Comparison of ENCODE assay signal across 24 mouse cellular contexts in the genomic region with DNA sequence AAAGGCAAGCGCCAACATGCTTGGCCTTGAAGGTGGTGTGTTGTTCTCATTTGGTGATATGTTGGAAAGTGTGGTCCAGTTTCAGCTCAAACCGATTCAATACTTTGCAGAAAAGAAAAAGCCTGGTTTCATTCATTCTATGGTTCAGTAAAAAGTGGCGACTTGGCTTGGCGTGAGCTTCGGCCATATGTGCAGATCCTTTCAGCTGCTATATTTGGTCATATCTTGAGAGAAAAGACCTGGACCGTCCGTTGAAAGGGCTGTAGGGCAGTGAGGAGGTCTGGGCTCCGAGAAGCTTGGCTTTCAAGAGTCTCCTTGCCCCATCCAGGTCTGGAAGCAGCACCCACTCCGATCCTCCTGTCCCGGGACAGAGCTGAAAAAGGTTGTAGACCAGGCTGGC. TPM values are rescaled to one million over a fixed set of nuclear protein-coding genes. Genes with fewer than 3 reads are reported as not detected.
DNase-seq lines count a peak whose midpoint lies in the region; ATAC-seq and TF ChIP-seq lines count a peak whose summit lies in the region.
"Had no signal": no experiment of that assay in that cellular context is flagged by ENCODE, and none has a peak within 500 bp of the region (broad histone marks: within the 10 kb centered on the region; RNA-seq: fewer than 3 reads in every experiment).

No protein-coding gene starts in this region.

- peak in 1 of 2 experiments; percentile 59 for DNase-seq in cerebellum, adult 2 months
- DNase-seq in cerebellum, postnatal 4 days (ENCODE audit: low spot score in 2 of 2) = no peak
- DNase-seq in layer of hippocampus, adult 2 months (ENCODE audit: low spot score in 2 of 2) = no peak
- DNase-seq in layer of hippocampus, postnatal 25 days (ENCODE audit: extremely low spot score in 1 of 2, low spot score in 1 of 2) = no peak
- no peak for DNase-seq in lung, postnatal 36 days
- DNase-seq: adrenal gland, adult 8-10 months; adrenal gland, postnatal 14 days; adrenal gland, postnatal 36 days; B cell, adult 2 months; cerebellum, adult 11-12 months; cerebellum, adult 8-10 months; cerebellum, adult 9-11 months; cerebellum, postnatal 14 days; embryo, embryonic 11 days had no signal

- peak overlapping the region; percentile 66 for H3K27ac ChIP-seq in cerebellum, adult 2 months (ENCODE audit: insufficient read depth, low read length)
- 0 out of 2 replicates have a peak overlapping the region, but pooled peaks have one; percentile 44 for H3K27ac ChIP-seq in forebrain, embryonic 13.5 days
- H3K27ac ChIP-seq in forebrain, embryonic 15.5 days (replicated peaks) = no peak overlapping the region
- H3K27ac ChIP-seq in layer of hippocampus, adult 2 months = peak overlapping the region; percentile 67; the same call in 1 of the 2 replicates
- H3K27ac ChIP-seq: embryonic facial prominence, embryonic 13.5 days; embryonic facial prominence, embryonic 15.5 days; forebrain, embryonic 10.5 days; forebrain, embryonic 12.5 days had no signal

- no peak for ATAC-seq in forebrain, embryonic 13.5 days
- ATAC-seq in forebrain, embryonic 15.5 days (replicated peaks) = no peak
- ATAC-seq: CD4-positive, CD25-positive, alpha-beta regulatory T cell, adult 4 months had no signal

- no peak for TF ChIP-seq CTCF in cerebellum, adult 2 months (IDR thresholded peaks at IDR 0.05; ENCODE audit: borderline replicate concordance, insufficient read depth, low read depth, low read length)
- no peak for TF ChIP-seq CTCF in layer of hippocampus, adult 2 months (conservative IDR thresholded peaks at IDR 0.05)

- no peaks in the 10 kb centered on the region for H3K9me3 ChIP-seq in forebrain, embryonic 13.5 days (replicated peaks)
- no peaks in the 10 kb centered on the region for H3K9me3 ChIP-seq in forebrain, embryonic 15.5 days
- H3K9me3 ChIP-seq: embryonic facial prominence, embryonic 13.5 days; embryonic facial prominence, embryonic 15.5 days; forebrain, embryonic 10.5 days; forebrain, embryonic 12.5 days had no signal

- H3K4me1 ChIP-seq in cerebellum, adult 2 months (ENCODE audit: control insufficient read depth, insufficient read depth, low read length) = peaks cover 60% of the 10 kb centered on the region
- H3K4me1 ChIP-seq in forebrain, embryonic 13.5 days = peaks cover 54% of the 10 kb centered on the region
- peaks cover 42% of the 10 kb centered on the region for H3K4me1 ChIP-seq in forebrain, embryonic 15.5 days

- H3K4me2 ChIP-seq in forebrain, embryonic 13.5 days = no peak overlapping the region
- no peak overlapping the region for H3K4me2 ChIP-seq in forebrain, embryonic 15.5 days (replicated peaks)
- H3K4me2 ChIP-seq: embryonic facial prominence, embryonic 13.5 days; embryonic facial prominence, embryonic 15.5 days; forebrain, embryonic 12.5 days had no signal

- H3K4me3 ChIP-seq in cerebellum, adult 2 months (replicated peaks; ENCODE audit: insufficient read depth, low read depth, low read length) = no peak overlapping the region
- H3K4me3 ChIP-seq in forebrain, embryonic 13.5 days = no peak overlapping the region
- H3K4me3 ChIP-seq in forebrain, embryonic 15.5 days = no peak overlapping the region
- no peak overlapping the region for H3K4me3 ChIP-seq in layer of hippocampus, adult 2 months
- H3K4me3 ChIP-seq: embryonic facial prominence, embryonic 13.5 days; embryonic facial prominence, embryonic 15.5 days; erythroblast, embryonic 14.5 days; forebrain, embryonic 10.5 days; forebrain, embryonic 12.5 days had no signal

- no peaks in the 10 kb centered on the region for H3K27me3 ChIP-seq in cerebellum, adult 2 months (ENCODE audit: control insufficient read depth, insufficient read depth, low read length)
- no peaks in the 10 kb centered on the region for H3K27me3 ChIP-seq in forebrain, embryonic 13.5 days
- H3K27me3 ChIP-seq in forebrain, embryonic 15.5 days = no peaks in the 10 kb centered on the region
- H3K27me3 ChIP-seq: embryonic facial prominence, embryonic 13.5 days; embryonic facial prominence, embryonic 15.5 days; forebrain, embryonic 12.5 days had no signal

- 36% methylated on average over 10 of the region's 10 CpGs for WGBS in cerebellum, adult 2 months
- WGBS in forebrain, embryonic 13.5 days = 94% methylated on average over 10 of the region's 10 CpGs
- WGBS in forebrain, embryonic 15.5 days = 95% methylated on average over 10 of the region's 10 CpGs

- peaks cover 13% of the 10 kb centered on the region; the same call in 1 of the 2 replicates for H3K36me3 ChIP-seq in forebrain, embryonic 13.5 days (ENCODE audit: poor library complexity, severe bottlenecking)
- H3K36me3 ChIP-seq in forebrain, embryonic 15.5 days = no peaks in the 10 kb centered on the region

- TF ChIP-seq POLR2A in cerebellum, adult 2 months (IDR thresholded peaks at IDR 0.05; ENCODE audit: borderline replicate concordance, insufficient read depth, low read length) = no peak

- H3K9ac ChIP-seq in forebrain, embryonic 13.5 days = no peak overlapping the region
- H3K9ac ChIP-seq in forebrain, embryonic 15.5 days (replicated peaks) = no peak overlapping the region
- H3K9ac ChIP-seq: embryonic facial prominence, embryonic 13.5 days; embryonic facial prominence, embryonic 15.5 days; forebrain, embryonic 12.5 days had no signal

RNA-seq across cellular contexts. Expression of a gene that starts 24.2 kb away (rescaled TPM):
- polyA plus RNA-seq in cerebellum, adult 2 months (2012; rRNA removed) = 118 and 126 TPM in 2 replicates
- 72.7 and 77.6 TPM in 2 replicates for polyA plus RNA-seq in forebrain, embryonic 13.5 days (2015; fragmentation: Nextera tagmentation; extraction: Ambion mirVana)
- 115 and 116 TPM in 2 replicates for polyA plus RNA-seq in forebrain, embryonic 15.5 days (2015; fragmentation: Nextera tagmentation; extraction: Ambion mirVana)
- 100 to 1,000 TPM; 285 to 294 TPM for total RNA-seq in layer of hippocampus, adult 2 months (2021)
- total RNA-seq in layer of hippocampus, postnatal 25 days (2021) = 100 to 1,000 TPM; 259 to 284 TPM
- polyA plus RNA-seq: erythroblast, embryonic 14.5 days had no signal

RNA-seq across cellular contexts. Expression of a gene that starts 44.4 kb away (rescaled TPM):
- 0.59 and 0.63 TPM in 2 replicates for polyA plus RNA-seq in cerebellum, adult 2 months (2012; rRNA removed)
- 0.06 and 0.16 TPM in 2 replicates for polyA plus RNA-seq in forebrain, embryonic 13.5 days (2015; fragmentation: Nextera tagmentation; extraction: Ambion mirVana)
- 0.19 and 0.22 TPM in 2 replicates for polyA plus RNA-seq in forebrain, embryonic 15.5 days (2015; fragmentation: Nextera tagmentation; extraction: Ambion mirVana)
- total RNA-seq in layer of hippocampus, adult 2 months (2021) = under 1 TPM; 0.32 to 0.51 TPM
- total RNA-seq in layer of hippocampus, postnatal 25 days (2021) = under 1 TPM; 0.25 to 0.49 TPM
- total RNA-seq: common myeloid progenitor, adult 5-6 weeks; MEL had no signal
- polyA plus RNA-seq: embryonic facial prominence, embryonic 13.5 days; erythroblast, embryonic 14.5 days; forebrain, embryonic 10.5 days had no signal
